Mouse (Mus musculus) lung, embryonic 15.5 days (tissue): ENCODE results near the gene 4930579G24Rik. TPM values are rescaled to one million over a fixed set of nuclear protein-coding genes. Genes with fewer than 3 reads are reported as not detected.

Source experiments
- ATAC-seq: fragments of 200-750 bp; cut with Nextera tagmentation; 2 replicates; pipeline ENCODE4 v1.8.0; 2017; ENCODE audit warnings: moderate number of reproducible peaks, borderline replicate concordance; ENCODE audit not compliant: low FRiP score, low TSS enrichment; ENCODE audit errors: extremely low read depth
- H3K27ac ChIP-seq: fragments of 300-500 bp; sonication (generic); 2 replicates; pipeline ENCODE4 v1.5.1; 2015; ENCODE audit warnings: moderate library complexity, mild to moderate bottlenecking, inconsistent platforms
- H3K27me3 ChIP-seq: fragments of 300-500 bp; sonication (generic); 2 replicates; pipeline ENCODE4 v1.6.1; 2015; ENCODE audit warnings: inconsistent platforms
- H3K36me3 ChIP-seq: fragments of 300-500 bp; sonication (generic); 2 replicates; pipeline ENCODE4 v1.6.1; 2015; ENCODE audit warnings: inconsistent platforms
- H3K4me1 ChIP-seq: fragments of 300-500 bp; sonication (generic); 2 replicates; pipeline ENCODE4 v1.6.1; 2015; ENCODE audit warnings: inconsistent platforms
- H3K4me2 ChIP-seq: fragments of 300-500 bp; sonication (generic); 2 replicates; pipeline ENCODE4 v1.6.1; 2015; ENCODE audit warnings: inconsistent platforms, mild to moderate bottlenecking, moderate library complexity
- H3K4me3 ChIP-seq: fragments of 300-500 bp; sonication (generic); 2 replicates; pipeline ENCODE4 v1.5.1; 2015; ENCODE audit warnings: mild to moderate bottlenecking, inconsistent platforms
- H3K9ac ChIP-seq: fragments of 300-500 bp; sonication (generic); 2 replicates; pipeline ENCODE4 v1.6.1; 2015; ENCODE audit warnings: inconsistent platforms
- H3K9me3 ChIP-seq: fragments of 300-500 bp; sonication (generic); 2 replicates; pipeline ENCODE4 v1.6.1; 2016; ENCODE audit warnings: inconsistent platforms
- WGBS: fragments of 180-500 bp; shearing (Covaris S2); methylation state at CpG from one replicate; pipeline ENCODE4 v1.1.7; 2015; 5-methylcytosine and 5-hydroxymethylcytosine counted together
- polyA plus RNA-seq: library from polyadenylated mRNA; unstranded; fragments of >200 nt; fragmentation: Nextera tagmentation; extraction: Ambion mirVana; gene quantifications from 2 replicates; pipeline ENCODE4 v1.2.1, GENCODE M21; 2015

The 4930579G24Rik gene
- polyA plus RNA-seq = 34.9 and 36.4 TPM in 2 replicates

GRCm38 (mm10) chr3:79628561-79629415 lies at the start of gene 4930579G24Rik:
TSS of gene 4930579G24Rik (plus strand) at chr3:79629079.
- peak; percentile 99 for ATAC-seq
- 0% methylated on average over 60 of the region's 60 CpGs for WGBS
- H3K9ac ChIP-seq = peak within 1 kb of the TSS; percentile 64
- peak within 1 kb of the TSS; percentile 85 for H3K27ac ChIP-seq
- H3K36me3 ChIP-seq = peaks cover 24% of the 10 kb centered on the region
- H3K9me3 ChIP-seq = no peaks in the 10 kb centered on the region
- peak within 1 kb of the TSS; percentile 63 for H3K4me3 ChIP-seq
- H3K27me3 ChIP-seq = no peaks in the 10 kb centered on the region
- H3K4me2 ChIP-seq = peak within 1 kb of the TSS; percentile 72
- H3K4me1 ChIP-seq = peaks cover 10% of the 10 kb centered on the region

GRCm38 (mm10) chr3:79579891-79580575 lies 48.8 kb upstream of the 4930579G24Rik start:
- Histone ChIP-seq H3K4me3 (no peak overlapping the region), H3K4me1 (no peaks in the 10 kb centered on the region), H3K9me3 (no peaks in the 10 kb centered on the region), H3K4me2 (no peak overlapping the region), H3K27me3 (no peaks in the 10 kb centered on the region), H3K36me3 (no peaks in the 10 kb centered on the region), H3K27ac (no peak overlapping the region), H3K9ac (no peak overlapping the region)
- no peak for ATAC-seq
- WGBS = 51% methylated on average over 5 of the region's 5 CpGs

GRCm38 (mm10) chr3:79586804-79587203 lies 42.1 kb upstream of the 4930579G24Rik start:
- H3K4me2 ChIP-seq = no peak overlapping the region

GRCm38 (mm10) chr3:79589671-79590070 lies 39.2 kb upstream of the 4930579G24Rik start:
- Histone ChIP-seq H3K36me3 (peaks cover 8% of the 10 kb centered on the region; the same call in 1 of the 2 replicates), H3K27me3 (no peaks in the 10 kb centered on the region), H3K27ac (no peak overlapping the region), H3K4me3 (no peak overlapping the region), H3K9me3 (no peaks in the 10 kb centered on the region), H3K9ac (no peak overlapping the region), H3K4me2 (no peak overlapping the region), H3K4me1 (peaks cover 18% of the 10 kb centered on the region; the same call in 1 of the 2 replicates)
- ATAC-seq = no peak
- WGBS = 67% methylated on average over 2 of the region's 2 CpGs

More at GRCm38 (mm10) chr3:79586804-79587203, 42.1 kb upstream of the 4930579G24Rik start:
- Histone ChIP-seq H3K27ac (no peak overlapping the region), H3K36me3 (no peaks in the 10 kb centered on the region), H3K4me3 (no peak overlapping the region), H3K9ac (no peak overlapping the region), H3K9me3 (no peaks in the 10 kb centered on the region), H3K27me3 (no peaks in the 10 kb centered on the region), H3K4me1 (0 out of 2 replicates have a peak, but pooled peaks cover 4% of the 10 kb centered on the region)
- peak; percentile 50; the same call in 1 of the 2 replicates for ATAC-seq
- 3% methylated on average over 6 of the region's 6 CpGs for WGBS

GRCm38 (mm10) chr3:79590863-79591792 lies 37.8 kb upstream of the 4930579G24Rik start, which contains the start of gene Ppid:
TSS of gene Ppid (plus strand) at chr3:79591342.
- Histone ChIP-seq H3K36me3 (peaks cover 20% of the 10 kb centered on the region), H3K4me1 (peaks cover 18% of the 10 kb centered on the region; the same call in 1 of the 2 replicates), H3K4me2 (peak within 1 kb of the TSS; percentile 71), H3K9me3 (no peaks in the 10 kb centered on the region), H3K9ac (peak within 1 kb of the TSS; percentile 84), H3K4me3 (peak within 1 kb of the TSS; percentile 96), H3K27me3 (no peaks in the 10 kb centered on the region), H3K27ac (peak within 1 kb of the TSS; percentile 92)
- peak; percentile 89 for ATAC-seq
- 2% methylated on average over 63 of the region's 63 CpGs for WGBS

GRCm38 (mm10) chr3:79591793-79592471 lies 36.9 kb upstream of the 4930579G24Rik start:
- Histone ChIP-seq H3K36me3 (peaks cover 26% of the 10 kb centered on the region), H3K27me3 (no peaks in the 10 kb centered on the region), H3K9ac (peak overlapping the region; percentile 84), H3K9me3 (no peaks in the 10 kb centered on the region), H3K4me1 (peaks cover 18% of the 10 kb centered on the region; the same call in 1 of the 2 replicates), H3K27ac (peak overlapping the region; percentile 92), H3K4me2 (peak overlapping the region; percentile 71), H3K4me3 (peak overlapping the region; percentile 96)
- 1% methylated on average over 15 of the region's 15 CpGs for WGBS
- ATAC-seq = peak; percentile 19; the same call in 1 of the 2 replicates

GRCm38 (mm10) chr3:79595468-79595867 lies 33.4 kb upstream of the 4930579G24Rik start:
- Histone ChIP-seq H3K4me2 (no peak overlapping the region), H3K27me3 (no peaks in the 10 kb centered on the region), H3K4me1 (peaks cover 18% of the 10 kb centered on the region; the same call in 1 of the 2 replicates), H3K4me3 (no peak overlapping the region), H3K9me3 (no peaks in the 10 kb centered on the region), H3K9ac (no peak overlapping the region), H3K27ac (no peak overlapping the region), H3K36me3 (peaks cover 53% of the 10 kb centered on the region)
- WGBS = 91% methylated on average over 7 of the region's 7 CpGs
- ATAC-seq = no peak

- Histone ChIP-seq H3K4me3 (no peak overlapping the region), H3K9me3 (no peaks in the 10 kb centered on the region), H3K9ac (no peak overlapping the region), H3K27me3 (no peaks in the 10 kb centered on the region), H3K4me2 (no peak overlapping the region), H3K4me1 (no peaks in the 10 kb centered on the region), H3K36me3 (peaks cover 44% of the 10 kb centered on the region), H3K27ac (no peak overlapping the region)
- WGBS = 89% methylated on average over 2 of the region's 2 CpGs
- ATAC-seq = no peak
Observed at GRCm38 (mm10) chr3:79609886-79610285, 19.0 kb upstream of the 4930579G24Rik start.

GRCm38 (mm10) chr3:79627484-79628181 lies 1.2 kb upstream of the 4930579G24Rik start:
- Histone ChIP-seq H3K27me3 (no peaks in the 10 kb centered on the region), H3K27ac (0 out of 2 replicates have a peak overlapping the region, but pooled peaks have one; percentile 71), H3K9ac (peak overlapping the region; percentile 64), H3K4me1 (peaks cover 10% of the 10 kb centered on the region), H3K4me3 (peak overlapping the region; percentile 63), H3K9me3 (no peaks in the 10 kb centered on the region), H3K36me3 (peaks cover 16% of the 10 kb centered on the region), H3K4me2 (peak overlapping the region; percentile 72)
- ATAC-seq = no peak
- 21% methylated on average over 10 of the region's 10 CpGs for WGBS

- ATAC-seq = no peak
Observed at GRCm38 (mm10) chr3:79628182-79628560, 708 bp upstream of the 4930579G24Rik start.

More at GRCm38 (mm10) chr3:79628182-79628560, 708 bp upstream of the 4930579G24Rik start:
- Histone ChIP-seq H3K36me3 (peaks cover 18% of the 10 kb centered on the region), H3K4me2 (peak overlapping the region; percentile 72), H3K27me3 (no peaks in the 10 kb centered on the region), H3K27ac (peak overlapping the region; percentile 71), H3K9me3 (no peaks in the 10 kb centered on the region), H3K4me1 (peaks cover 10% of the 10 kb centered on the region), H3K4me3 (peak overlapping the region; percentile 63), H3K9ac (peak overlapping the region; percentile 64)
- 1% methylated on average over 9 of the region's 9 CpGs for WGBS
